Mouse (Mus musculus): ENCODE data around the gene Ascl4. TPM values are rescaled to one million over a fixed set of nuclear protein-coding genes. Genes with fewer than 3 reads are reported as not detected.

The Ascl4 gene
- polyA plus RNA-seq (2014; fragmentation: Illumina TruSeq; extraction: RNeasy Lipid Tissue Mini Kit (QIAGEN cat#74804); ENCODE audit: low replicate concordance): not detected

DNA sequence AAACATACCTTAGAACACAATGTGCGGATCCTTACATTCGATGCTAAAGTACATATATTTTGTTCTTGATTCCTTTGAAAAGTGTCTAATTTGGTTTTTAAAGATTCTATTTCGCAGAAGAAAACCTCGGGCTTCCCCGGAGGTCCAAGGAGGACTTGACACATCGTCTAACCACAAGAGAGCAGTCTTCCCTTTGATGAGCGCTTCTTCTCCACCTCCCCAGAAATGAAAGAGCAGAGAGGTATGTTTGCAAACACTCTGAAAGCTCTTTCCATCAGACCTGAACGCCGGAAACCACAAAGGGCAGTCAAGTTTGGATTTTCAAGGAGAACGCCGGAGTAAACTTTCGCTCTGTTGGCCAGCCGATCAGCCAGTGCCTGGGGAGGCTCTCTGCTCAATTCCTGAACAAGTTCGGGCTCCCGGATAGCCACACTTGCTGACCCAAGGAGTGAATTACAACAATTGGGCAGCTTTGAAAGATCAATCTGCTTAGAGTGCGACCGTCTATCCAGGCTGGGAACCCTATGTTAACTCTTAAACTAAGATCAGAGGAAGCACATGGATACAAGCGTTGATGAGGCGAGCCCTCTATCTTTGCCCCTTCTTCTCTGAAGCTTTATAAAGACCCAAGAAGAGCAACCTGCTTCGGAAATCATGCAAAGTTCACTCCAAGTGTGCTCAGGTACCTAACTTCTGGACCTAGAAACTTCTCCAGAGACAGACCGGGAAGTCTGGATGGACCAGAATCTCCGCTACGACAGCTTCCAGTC, at the start of gene Ascl4:
Gene Ascl4, plus strand, starts transcription at position 6 of the 770 bp plus-strand sequence.

DNA sequence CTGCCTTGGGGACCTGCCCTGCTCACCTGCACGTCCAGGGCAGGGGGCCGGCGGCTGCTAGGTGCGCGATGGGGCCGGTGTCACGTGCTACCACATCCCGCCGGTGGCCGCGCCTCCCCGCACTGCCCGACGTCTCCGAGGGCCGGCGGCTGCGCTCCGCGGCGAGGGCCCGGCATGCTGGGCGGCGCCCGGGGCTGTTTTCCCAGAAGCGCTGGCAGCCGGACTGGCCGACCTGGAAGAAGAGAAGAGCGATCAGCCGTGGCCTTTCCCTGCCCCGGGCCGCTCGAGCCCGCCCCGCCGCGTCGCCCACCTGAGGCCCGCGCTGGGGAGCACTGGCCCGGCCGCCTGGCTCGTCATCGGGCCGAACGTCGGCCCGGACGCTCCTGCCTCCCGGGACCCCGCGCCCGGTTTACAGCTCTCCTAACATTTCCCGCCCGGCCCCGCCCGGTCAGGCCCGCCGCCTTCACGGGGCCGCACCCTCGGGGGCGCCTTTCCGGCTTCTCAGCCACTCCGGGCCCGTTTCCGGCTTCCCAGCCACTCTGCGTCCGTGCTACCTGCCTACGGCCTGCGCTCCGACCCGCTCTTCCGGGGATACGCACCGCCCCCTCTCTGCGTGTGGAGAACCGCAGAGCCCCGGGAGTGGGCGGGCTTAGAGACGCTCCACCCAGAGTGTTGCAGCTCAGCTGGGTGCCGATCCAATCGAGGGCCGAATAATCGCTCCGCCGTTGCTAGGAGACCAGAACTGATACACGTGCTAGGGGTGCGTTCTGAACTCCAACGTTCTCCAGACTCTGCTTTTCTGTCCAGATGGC, 10.8 kb upstream of the Ascl4 start, which contains the start of gene Prdm4:
Gene Prdm4, minus strand, starts transcription at position 645 of the 812 bp plus-strand sequence.

DNA sequence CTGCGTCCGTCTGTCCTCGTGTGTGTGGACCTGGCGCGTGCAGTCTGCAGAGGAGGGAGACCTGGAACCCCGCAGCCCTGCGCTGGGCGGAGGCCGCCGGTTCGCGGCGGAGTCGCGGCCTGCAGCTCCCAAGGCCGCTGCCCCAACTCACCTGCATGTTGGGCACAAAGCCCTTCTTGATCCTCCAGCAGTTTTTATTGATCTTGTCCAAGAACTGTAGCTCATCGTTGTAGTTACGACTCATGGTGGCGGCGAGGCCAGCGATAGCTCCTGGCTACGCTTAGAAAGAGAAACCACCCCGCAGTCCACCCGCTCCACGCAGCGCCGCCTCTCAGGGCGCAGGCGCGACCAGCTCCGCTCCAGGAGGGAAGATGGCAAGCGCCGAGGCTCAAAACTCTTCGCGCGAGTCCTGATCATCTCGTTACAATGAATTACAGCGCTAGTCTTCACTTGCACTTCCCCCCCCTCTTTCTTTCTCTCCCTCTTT, 30.0 kb downstream of the Ascl4 start, which contains the start of gene Rtcb:
Gene Rtcb, minus strand, starts transcription at position 360 of the 487 bp plus-strand sequence.

Other genes with a start within 250 kb of the Ascl4 start
- gene Pwp1, start 98.2 kb upstream of the Ascl4 start, polyA plus RNA-seq (2014; fragmentation: Illumina TruSeq; extraction: RNeasy Lipid Tissue Mini Kit (QIAGEN cat#74804); ENCODE audit: low replicate concordance): 15.1 TPM
- 16.3 TPM for gene Prdm4, start 10.5 kb upstream of the Ascl4 start, polyA plus RNA-seq (2014; fragmentation: Illumina TruSeq; extraction: RNeasy Lipid Tissue Mini Kit (QIAGEN cat#74804); ENCODE audit: low replicate concordance)
- 14.5 TPM for gene Rtcb, start 30.1 kb downstream of the Ascl4 start, polyA plus RNA-seq (2014; fragmentation: Illumina TruSeq; extraction: RNeasy Lipid Tissue Mini Kit (QIAGEN cat#74804); ENCODE audit: low replicate concordance)
- not detected for gene Bpifc, start 84.2 kb downstream of the Ascl4 start, polyA plus RNA-seq (2014; fragmentation: Illumina TruSeq; extraction: RNeasy Lipid Tissue Mini Kit (QIAGEN cat#74804); ENCODE audit: low replicate concordance)
- gene Fbxo7, start 94.3 kb downstream of the Ascl4 start, polyA plus RNA-seq (2014; fragmentation: Illumina TruSeq; extraction: RNeasy Lipid Tissue Mini Kit (QIAGEN cat#74804); ENCODE audit: low replicate concordance): 8.4 TPM

All from small intestine, adult 10 weeks (tissue).